Mouse (Mus musculus): ENCODE results near the gene Prok1. TPM values are rescaled to one million over a fixed set of nuclear protein-coding genes. Genes with fewer than 3 reads are reported as not detected.

Prok1 gene
- polyA plus RNA-seq, 1 experiment from 2014 or later, result not detected

DNA sequence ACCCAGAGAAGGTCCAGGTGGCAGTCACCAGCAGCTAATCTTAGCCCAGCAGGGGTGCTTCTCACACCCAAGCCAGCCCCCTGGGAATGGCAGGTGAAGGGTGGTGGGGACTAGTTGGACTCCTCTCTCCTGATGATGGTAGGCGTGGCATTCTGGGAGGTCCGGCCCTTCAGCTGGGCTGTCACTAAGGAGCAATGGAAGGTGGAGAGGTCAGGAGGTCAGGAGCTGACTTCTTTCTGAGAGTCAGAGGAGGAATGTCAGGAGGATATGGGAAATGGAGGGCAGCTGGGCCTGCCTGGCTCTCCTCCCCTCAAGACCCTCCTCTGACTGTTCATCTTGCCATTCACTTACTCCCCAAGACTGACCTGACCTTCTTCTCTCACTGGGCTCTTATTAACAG lies 1.5 kb downstream of the Prok1 start:
- Histone ChIP-seq H3K4me3 (no peak overlapping the region), H3K4me1 (replicated peaks) (no peaks in the 10 kb centered on the region), H3K36me3 (no peaks in the 10 kb centered on the region), H3K27me3 (peaks cover 4% of the 10 kb centered on the region; the same call in 1 of the 2 replicates), H3K9ac (no peak overlapping the region), H3K27ac (no peak overlapping the region), H3K4me2 (no peak overlapping the region), H3K9me3 (replicated peaks) (no peaks in the 10 kb centered on the region)
- 66% methylated on average over 2 of the region's 2 CpGs for WGBS
- no peak for ATAC-seq (replicated peaks; ENCODE audit: insufficient number of reproducible peaks, insufficient read depth, low FRiP score, low read depth)

DNA sequence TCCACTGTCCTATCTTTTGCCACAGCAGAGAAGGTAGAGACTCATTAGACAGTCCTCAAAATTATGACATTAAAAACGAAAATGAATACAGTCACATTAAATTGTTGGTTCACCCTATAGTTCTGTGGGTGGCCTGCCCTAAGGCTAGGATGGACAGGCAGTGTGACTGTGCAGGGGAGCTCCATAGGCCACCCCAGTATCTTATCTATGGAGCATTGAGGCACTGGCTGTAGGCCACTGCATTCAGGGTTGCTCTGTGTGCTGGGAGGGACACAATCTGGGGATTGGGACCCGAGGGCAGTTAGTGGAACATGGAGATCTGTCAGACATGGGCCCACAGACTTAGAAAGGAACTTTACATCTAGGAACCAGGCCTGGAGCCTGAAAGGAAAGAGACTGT lies 5.6 kb downstream of the Prok1 start:
- H3K27ac ChIP-seq, result no peak overlapping the region
- peaks cover 20% of the 10 kb centered on the region for H3K27me3 ChIP-seq
- no peaks in the 10 kb centered on the region for H3K9me3 ChIP-seq (replicated peaks)
- no peak overlapping the region for H3K4me3 ChIP-seq
- H3K4me1 ChIP-seq (replicated peaks), result 0 out of 2 replicates have a peak, but pooled peaks cover 5% of the 10 kb centered on the region
- no peaks in the 10 kb centered on the region for H3K36me3 ChIP-seq
- no peak overlapping the region for H3K9ac ChIP-seq
- ATAC-seq (replicated peaks; ENCODE audit: insufficient number of reproducible peaks, insufficient read depth, low FRiP score, low read depth), result no peak; the same call in 1 of the 2 replicates
- H3K4me2 ChIP-seq, result no peak overlapping the region
- WGBS, result 25% methylated on average over 2 of the region's 2 CpGs

DNA sequence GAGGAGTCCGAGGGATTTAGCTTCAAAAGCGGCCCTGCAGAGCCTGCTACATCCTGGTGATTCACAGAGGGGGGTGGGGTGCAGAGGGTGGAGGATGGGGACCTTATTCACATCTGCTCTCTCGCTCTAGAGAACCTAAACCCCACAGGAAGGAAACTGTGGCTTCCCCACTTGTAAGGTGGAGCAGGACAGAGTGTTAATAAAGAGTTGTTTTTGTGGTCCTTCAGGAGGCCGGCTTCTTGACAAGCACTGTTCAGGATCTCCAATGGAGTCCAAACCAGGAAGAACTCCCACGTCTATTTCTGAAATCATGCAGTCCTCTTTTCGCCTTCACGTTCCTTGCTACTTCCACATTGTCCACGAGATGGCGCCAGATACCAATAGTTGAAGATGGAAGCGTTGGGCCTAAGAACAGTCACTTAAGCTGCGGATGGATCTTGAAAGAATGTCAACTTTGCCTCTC lies 6.1 kb downstream of the Prok1 start:
- no peak for ATAC-seq (replicated peaks; ENCODE audit: insufficient number of reproducible peaks, insufficient read depth, low FRiP score, low read depth)
- peaks cover 20% of the 10 kb centered on the region for H3K27me3 ChIP-seq

DNA sequence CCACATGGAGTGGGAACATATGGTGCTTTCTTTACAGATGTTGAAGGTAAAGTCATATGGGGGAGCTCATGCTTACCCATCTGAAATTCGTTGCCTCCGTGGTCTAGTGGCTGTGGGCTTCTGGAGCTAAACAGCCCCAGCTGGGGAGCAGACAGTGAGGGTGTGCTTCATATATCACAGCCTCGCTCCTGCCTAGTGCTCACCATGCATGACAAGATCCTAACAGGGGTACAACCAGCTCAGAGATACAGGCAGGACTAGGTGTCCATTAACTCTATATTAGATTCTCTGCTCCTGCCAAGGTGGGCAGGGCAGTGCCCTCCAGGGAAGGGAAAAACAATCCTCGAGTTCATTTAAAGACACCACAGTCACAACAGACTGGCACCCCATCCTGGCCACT lies 8.3 kb downstream of the Prok1 start:
- Histone ChIP-seq H3K9me3 (replicated peaks) (no peaks in the 10 kb centered on the region), H3K4me1 (replicated peaks) (0 out of 2 replicates have a peak, but pooled peaks cover 5% of the 10 kb centered on the region), H3K9ac (no peak overlapping the region), H3K36me3 (no peaks in the 10 kb centered on the region), H3K4me2 (no peak overlapping the region), H3K4me3 (no peak overlapping the region), H3K27ac (no peak overlapping the region), H3K27me3 (peaks cover 20% of the 10 kb centered on the region)
- 61% methylated on average over 4 of the region's 4 CpGs for WGBS
- no peak for ATAC-seq (replicated peaks; ENCODE audit: insufficient number of reproducible peaks, insufficient read depth, low FRiP score, low read depth)

More for the DNA sequence above, 6.1 kb downstream of the Prok1 start:
- Histone ChIP-seq H3K4me3 (no peak overlapping the region), H3K4me1 (replicated peaks) (0 out of 2 replicates have a peak, but pooled peaks cover 5% of the 10 kb centered on the region), H3K9ac (no peak overlapping the region), H3K4me2 (0 out of 2 replicates have a peak overlapping the region, but pooled peaks have one; percentile 31), H3K36me3 (no peaks in the 10 kb centered on the region), H3K27ac (no peak overlapping the region), H3K9me3 (replicated peaks) (no peaks in the 10 kb centered on the region)
- 7% methylated on average over 11 of the region's 11 CpGs for WGBS

DNA sequence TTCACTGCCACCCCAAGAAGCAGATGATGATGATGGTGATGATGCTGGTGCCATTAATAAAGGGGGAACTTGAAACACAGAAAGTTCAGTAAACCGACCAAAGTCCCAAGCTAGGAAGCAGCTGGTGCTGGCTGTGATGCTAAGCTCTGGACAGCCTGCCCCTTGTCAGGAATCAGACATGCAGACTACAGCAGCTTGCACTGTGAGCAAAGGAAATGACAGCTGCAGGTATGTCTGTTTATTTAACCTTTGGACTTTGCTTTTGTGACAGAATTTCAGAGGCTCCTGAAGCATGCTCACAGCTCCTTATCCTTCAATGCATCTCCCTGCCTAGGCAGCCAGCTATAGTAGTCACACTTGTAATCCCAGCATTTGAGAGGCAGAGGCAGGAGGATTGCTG lies 9.0 kb downstream of the Prok1 start, which contains the start of gene A630076J17Rik:
TSS of gene A630076J17Rik (plus strand) at position 88 of the 400 bp plus-strand sequence.
- Histone ChIP-seq H3K36me3 (no peaks in the 10 kb centered on the region), H3K4me1 (replicated peaks) (0 out of 2 replicates have a peak, but pooled peaks cover 5% of the 10 kb centered on the region), H3K4me3 (no peak within 1 kb of the TSS), H3K9ac (no peak within 1 kb of the TSS), H3K27ac (no peak within 1 kb of the TSS), H3K9me3 (replicated peaks) (no peaks in the 10 kb centered on the region), H3K27me3 (peaks cover 20% of the 10 kb centered on the region), H3K4me2 (no peak within 1 kb of the TSS)
- ATAC-seq (replicated peaks; ENCODE audit: insufficient number of reproducible peaks, insufficient read depth, low FRiP score, low read depth), result no peak
- WGBS, result 32% methylated on average over 1 of the region's 1 CpGs

DNA sequence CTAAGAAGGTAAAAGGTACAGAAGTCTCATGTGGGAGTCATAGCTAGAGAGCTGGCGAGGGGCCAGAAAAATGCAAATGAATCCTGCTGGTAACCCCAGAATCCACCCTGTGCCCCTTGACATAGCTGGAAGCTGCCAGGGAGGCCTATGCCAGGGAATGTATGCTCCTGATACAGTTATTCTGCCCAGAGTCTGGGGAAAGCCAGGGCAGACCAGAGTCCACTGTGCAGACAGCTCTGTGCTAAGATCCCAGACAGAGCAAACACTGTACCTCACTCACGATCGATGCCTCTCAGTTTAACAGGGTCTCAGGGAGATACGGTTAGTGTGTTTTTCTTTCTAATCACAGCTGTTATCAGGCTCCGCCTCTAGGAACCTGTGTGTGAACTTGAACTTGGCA lies 9.7 kb downstream of the Prok1 start:
- 35% methylated on average over 5 of the region's 5 CpGs for whole genome bisulfite sequencing

DNA sequence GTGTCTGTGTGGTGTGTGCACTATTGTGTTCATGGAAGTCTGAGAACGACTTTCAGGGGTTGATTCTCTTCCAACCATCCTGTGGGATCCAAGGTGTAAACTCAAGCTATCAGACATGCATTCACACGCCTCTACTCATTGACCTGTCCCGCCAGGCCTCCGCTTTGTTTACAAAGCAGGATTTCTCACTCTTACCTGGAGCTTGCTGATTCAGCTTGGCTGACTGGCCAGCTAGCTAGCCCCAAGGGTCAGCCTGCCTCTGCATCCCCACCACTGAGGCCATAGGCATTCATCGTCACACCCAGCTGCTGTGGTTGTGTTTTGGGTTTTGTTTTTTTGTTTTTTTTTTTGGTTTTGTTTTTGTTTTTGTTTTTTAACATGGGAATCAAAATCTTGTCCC lies 10.3 kb downstream of the Prok1 start:
- H3K4me2 ChIP-seq, result no peak overlapping the region
- no peak for ATAC-seq (replicated peaks; ENCODE audit: insufficient number of reproducible peaks, insufficient read depth, low FRiP score, low read depth)
- no peaks in the 10 kb centered on the region for H3K36me3 ChIP-seq
- 0 out of 2 replicates have a peak, but pooled peaks cover 5% of the 10 kb centered on the region for H3K4me1 ChIP-seq (replicated peaks)
- no peak overlapping the region for H3K4me3 ChIP-seq
- no peaks in the 10 kb centered on the region for H3K9me3 ChIP-seq (replicated peaks)
- no peak overlapping the region for H3K9ac ChIP-seq
- 76% methylated on average over 5 of the region's 5 CpGs for WGBS
- H3K27ac ChIP-seq, result no peak overlapping the region
- H3K27me3 ChIP-seq, result peaks cover 20% of the 10 kb centered on the region

More for the DNA sequence above, 9.7 kb downstream of the Prok1 start:
- H3K27me3 ChIP-seq, result peaks cover 20% of the 10 kb centered on the region
- no peak for ATAC-seq (replicated peaks; ENCODE audit: insufficient number of reproducible peaks, insufficient read depth, low FRiP score, low read depth)
- H3K36me3 ChIP-seq, result no peaks in the 10 kb centered on the region
- H3K9me3 ChIP-seq (replicated peaks), result no peaks in the 10 kb centered on the region
- H3K4me3 ChIP-seq, result no peak overlapping the region
- H3K9ac ChIP-seq, result no peak overlapping the region
- H3K27ac ChIP-seq, result no peak overlapping the region
- H3K4me1 ChIP-seq (replicated peaks), result 0 out of 2 replicates have a peak, but pooled peaks cover 5% of the 10 kb centered on the region
- no peak overlapping the region for H3K4me2 ChIP-seq

DNA sequence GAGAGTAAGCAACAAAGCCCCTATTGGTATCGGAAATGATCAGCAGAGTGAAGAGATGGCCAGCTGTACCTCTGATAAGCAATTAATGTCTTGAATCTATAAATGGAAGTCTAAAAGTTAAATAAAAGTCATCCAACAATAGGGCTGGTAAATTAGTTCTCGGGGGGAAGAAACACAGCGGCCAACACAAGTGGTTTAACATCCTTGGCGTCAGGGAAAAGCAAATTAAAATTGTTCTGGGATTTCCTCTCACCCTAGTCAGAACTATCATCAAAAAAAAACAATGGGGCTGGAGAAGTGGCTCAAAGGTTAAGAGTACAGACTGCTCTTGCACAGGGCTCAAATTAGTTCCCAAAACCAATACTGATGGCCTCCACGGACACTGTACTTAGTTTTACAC lies 13.7 kb downstream of the Prok1 start:
- Histone ChIP-seq H3K27me3 (no peaks in the 10 kb centered on the region), H3K9me3 (replicated peaks) (no peaks in the 10 kb centered on the region), H3K4me1 (replicated peaks) (peaks cover 8% of the 10 kb centered on the region; the same call in 1 of the 2 replicates), H3K4me2 (no peak overlapping the region), H3K4me3 (no peak overlapping the region), H3K9ac (no peak overlapping the region), H3K27ac (no peak overlapping the region), H3K36me3 (no peaks in the 10 kb centered on the region)
- 80% methylated on average over 5 of the region's 5 CpGs for WGBS
- ATAC-seq (replicated peaks; ENCODE audit: insufficient number of reproducible peaks, insufficient read depth, low FRiP score, low read depth), result no peak

DNA sequence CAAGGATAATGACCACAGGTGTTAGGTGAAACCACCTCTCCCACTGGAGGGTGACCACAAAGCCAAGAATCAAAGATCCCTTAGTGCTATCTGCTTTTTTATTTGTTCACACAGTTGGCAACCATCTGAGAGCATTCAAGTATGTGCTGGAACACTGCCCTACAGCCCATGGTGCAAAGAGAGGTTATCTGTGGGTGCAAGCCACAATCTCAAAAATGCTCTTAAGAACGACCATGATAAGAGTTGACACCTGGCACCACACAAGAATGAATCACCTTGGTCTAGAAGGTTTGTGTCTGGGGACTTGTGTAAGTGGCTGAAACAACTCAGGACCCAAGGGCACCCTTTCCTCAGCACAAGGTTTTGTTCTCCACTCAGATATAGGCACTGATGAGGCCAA lies 16.3 kb downstream of the Prok1 start:
- Histone ChIP-seq H3K9ac (no peak overlapping the region), H3K4me3 (no peak overlapping the region), H3K27me3 (no peaks in the 10 kb centered on the region), H3K4me1 (replicated peaks) (peaks cover 3% of the 10 kb centered on the region; the same call in 1 of the 2 replicates), H3K36me3 (no peaks in the 10 kb centered on the region), H3K9me3 (replicated peaks) (no peaks in the 10 kb centered on the region), H3K27ac (no peak overlapping the region), H3K4me2 (no peak overlapping the region)
- WGBS, result 22% methylated on average over 1 of the region's 1 CpGs
- ATAC-seq (replicated peaks; ENCODE audit: insufficient number of reproducible peaks, insufficient read depth, low FRiP score, low read depth), result no peak

DNA sequence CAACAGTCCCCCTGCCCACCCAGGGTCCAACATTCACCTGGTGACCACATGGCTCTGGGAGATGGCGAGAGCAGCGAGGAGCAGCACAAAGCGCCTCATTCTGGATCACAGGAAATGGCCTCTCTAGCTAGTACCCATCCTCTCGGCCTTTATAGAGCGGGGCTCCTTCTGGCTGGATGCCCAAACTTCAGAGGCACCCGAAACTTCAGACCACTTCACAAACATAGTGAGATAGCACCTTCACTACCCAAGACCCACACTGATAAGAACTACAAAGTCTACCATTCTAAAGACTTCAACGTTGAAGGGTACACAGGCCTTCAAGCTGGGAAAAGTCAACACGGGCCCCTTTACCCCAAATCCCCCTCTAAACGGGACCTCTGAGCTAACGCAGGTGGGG lies 17.9 kb downstream of the Prok1 start, which contains the start of gene Cym:
TSS of gene Cym (minus strand) at position 125 of the 400 bp plus-strand sequence.
- no peak within 1 kb of the TSS for H3K4me2 ChIP-seq
- peaks cover 3% of the 10 kb centered on the region; the same call in 1 of the 2 replicates for H3K4me1 ChIP-seq (replicated peaks)
- WGBS, result 74% methylated on average over 10 of the region's 10 CpGs
- H3K9ac ChIP-seq, result no peak within 1 kb of the TSS
- no peaks in the 10 kb centered on the region for H3K9me3 ChIP-seq (replicated peaks)
- H3K36me3 ChIP-seq, result no peaks in the 10 kb centered on the region
- no peak for ATAC-seq (replicated peaks; ENCODE audit: insufficient number of reproducible peaks, insufficient read depth, low FRiP score, low read depth)
- no peak within 1 kb of the TSS for H3K4me3 ChIP-seq
- H3K27me3 ChIP-seq, result no peaks in the 10 kb centered on the region
- H3K27ac ChIP-seq, result no peak within 1 kb of the TSS

DNA sequence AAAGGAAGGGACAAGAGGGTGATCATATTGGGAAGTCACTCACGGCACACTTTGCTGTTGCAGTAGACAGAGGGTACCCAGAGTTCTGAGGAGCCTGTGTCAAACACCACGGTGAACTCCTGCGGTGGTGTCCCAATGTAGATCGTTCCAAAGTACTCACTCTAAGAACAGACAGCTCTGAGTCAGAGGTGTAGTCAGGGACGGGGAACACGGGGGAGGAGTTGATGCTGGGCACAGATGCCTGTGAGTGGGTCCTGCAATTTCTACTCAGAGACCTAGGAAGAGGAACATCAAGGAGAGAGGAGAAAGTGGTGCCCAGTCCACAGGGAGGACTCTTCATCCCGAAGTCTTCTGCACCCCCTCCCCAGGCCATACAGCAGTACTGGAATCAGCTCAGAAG lies 20.9 kb downstream of the Prok1 start:
- Histone ChIP-seq H3K4me3 (no peak overlapping the region), H3K9ac (no peak overlapping the region), H3K27me3 (no peaks in the 10 kb centered on the region), H3K9me3 (replicated peaks) (no peaks in the 10 kb centered on the region), H3K27ac (no peak overlapping the region), H3K36me3 (no peaks in the 10 kb centered on the region), H3K4me2 (no peak overlapping the region), H3K4me1 (replicated peaks) (peaks cover 3% of the 10 kb centered on the region; the same call in 1 of the 2 replicates)
- 82% methylated on average over 7 of the region's 7 CpGs for WGBS
- ATAC-seq (replicated peaks; ENCODE audit: insufficient number of reproducible peaks, insufficient read depth, low FRiP score, low read depth), result no peak

DNA sequence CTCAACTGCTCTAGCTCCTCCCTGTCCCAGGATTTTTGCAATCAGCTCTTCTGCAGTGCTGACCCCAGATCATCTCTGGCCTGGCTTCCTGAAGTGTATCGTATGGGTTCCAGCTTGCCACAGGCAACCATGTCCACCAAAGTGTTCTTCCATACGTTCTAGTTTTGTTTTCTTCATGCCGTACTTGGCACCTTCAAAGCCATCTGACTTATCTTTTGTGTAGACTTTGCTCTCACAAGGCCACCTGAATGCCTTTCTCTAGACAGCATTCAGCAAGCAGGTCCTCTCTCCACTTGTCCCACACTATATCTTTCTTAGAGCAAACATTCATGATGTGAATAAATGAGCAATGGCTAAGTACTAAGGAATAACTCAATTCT lies 22.4 kb downstream of the Prok1 start:
- H3K4me2 ChIP-seq, result no peak overlapping the region
- H3K4me1 ChIP-seq (replicated peaks), result no peaks in the 10 kb centered on the region
- no peaks in the 10 kb centered on the region for H3K9me3 ChIP-seq (replicated peaks)
- H3K4me3 ChIP-seq, result no peak overlapping the region
- WGBS, result 73% methylated on average over 3 of the region's 3 CpGs
- no peaks in the 10 kb centered on the region for H3K36me3 ChIP-seq
- no peak for ATAC-seq (replicated peaks; ENCODE audit: insufficient number of reproducible peaks, insufficient read depth, low FRiP score, low read depth)
- H3K9ac ChIP-seq, result no peak overlapping the region
- no peaks in the 10 kb centered on the region for H3K27me3 ChIP-seq
- no peak overlapping the region for H3K27ac ChIP-seq
